Mouse (Mus musculus) erythroblast, adult 5-6 weeks (primary cell): ENCODE results near the gene Dyrk1b. TPM values are rescaled to one million over a fixed set of nuclear protein-coding genes. Genes with fewer than 3 reads are reported as not detected.
"Not testable (repeated sequence)": the region's sequence is repeated elsewhere in the genome, so short reads cannot be mapped to it uniquely, and the experiment has no call there.

ENCODE experiments used
- ATAC-seq: replicated peaks from 2 replicates; pipeline ENCODE4 v1.8.0; 2016; ENCODE audit warnings: moderate number of reproducible peaks, mild to moderate bottlenecking, moderate TSS enrichment, inconsistent platforms; ENCODE audit not compliant: poor library complexity, low FRiP score, severe bottlenecking
- total RNA-seq, 2 experiments: library from RNA; stranded (forward) in 1 of 2; stranded (reverse) in 1 of 2; fragments of 150-400 nt in 1 of 2; fragments of 200-764, 138-1000 nt in 1 of 2; gene quantifications; 2 replicates each; pipeline versions ENCODE4 v1.2.3 to v1.2.4; 2015 to 2017; ENCODE audit warnings: low replicate concordance in 2 of 2

Dyrk1b gene
- total RNA-seq, 2 experiments from 2014 or later: 4.6 to 6.6 TPM

DNA sequence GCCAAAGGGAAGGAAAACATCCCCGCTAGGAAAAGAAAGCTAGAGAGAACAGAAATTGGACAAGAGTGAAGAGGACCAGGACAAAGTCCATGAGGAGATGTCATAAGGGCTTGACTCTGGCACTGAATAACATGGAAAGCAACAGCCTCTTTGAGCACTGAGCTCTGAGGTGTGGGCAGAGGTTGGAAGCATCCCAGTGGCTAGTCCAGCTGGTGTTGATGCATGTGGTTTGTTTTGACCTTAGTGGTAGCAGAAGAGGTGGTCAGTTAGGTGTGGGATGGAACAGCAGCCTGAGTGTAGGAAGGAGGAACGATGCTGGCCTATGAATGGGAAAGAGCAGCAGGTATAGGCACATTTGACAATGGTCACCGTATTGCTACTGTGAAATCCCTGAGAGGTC, 12.2 kb downstream of the Dyrk1b start:
- ATAC-seq: no peak

DNA sequence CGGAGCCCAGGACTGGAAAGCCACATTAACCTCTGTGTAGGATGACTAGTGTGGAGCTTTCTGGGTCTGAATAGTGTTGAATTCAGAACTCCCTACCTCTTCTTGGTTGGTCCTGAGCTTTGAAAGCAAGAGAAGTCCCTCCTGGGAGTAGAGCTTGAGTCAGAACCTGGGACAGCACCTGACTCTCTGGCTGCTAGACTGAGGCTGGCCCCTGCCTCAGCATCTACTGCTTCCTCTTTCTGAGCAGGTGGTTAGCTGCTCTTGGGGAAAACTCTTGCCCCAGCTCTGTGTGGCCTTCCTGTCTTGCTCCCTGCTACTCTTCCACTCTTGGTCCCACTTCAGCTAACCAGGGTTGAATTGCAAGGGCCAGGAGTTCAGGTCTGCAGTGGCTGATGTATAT, 12.6 kb downstream of the Dyrk1b start:
- no peak for ATAC-seq

DNA sequence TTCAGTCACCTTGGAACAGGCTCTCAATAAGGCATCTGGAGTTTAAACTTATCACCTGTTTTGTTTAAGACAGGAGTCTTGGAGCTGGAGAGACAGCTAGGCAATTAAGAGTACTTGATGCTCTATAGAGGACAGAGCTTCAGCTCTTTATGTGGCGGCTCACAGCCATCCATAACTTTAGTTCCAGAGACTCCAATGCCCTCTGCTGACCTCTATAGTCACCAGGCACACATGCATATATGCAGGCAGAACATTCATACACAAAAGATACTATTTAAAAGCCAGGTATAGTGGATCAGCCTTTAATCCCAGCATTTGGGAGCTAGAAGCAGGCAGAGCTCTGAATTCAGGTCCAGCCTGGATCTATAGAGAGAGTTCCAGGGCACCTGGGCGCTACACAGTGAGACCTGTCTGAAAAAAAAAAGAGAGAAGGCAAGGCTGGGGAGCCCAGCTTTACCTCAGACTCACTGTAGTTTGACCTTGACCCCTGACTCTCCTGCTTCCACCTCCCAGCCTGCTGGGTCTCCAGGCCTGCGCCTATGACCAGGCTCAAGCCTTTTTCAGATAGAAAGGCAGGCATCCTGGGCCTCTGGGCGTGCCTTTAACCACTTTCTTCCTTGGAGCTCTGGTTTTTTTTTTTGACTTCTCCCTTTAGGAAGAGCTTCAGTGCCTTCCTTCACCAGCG, 16.3 kb downstream of the Dyrk1b start:
- ATAC-seq: no peak

DNA sequence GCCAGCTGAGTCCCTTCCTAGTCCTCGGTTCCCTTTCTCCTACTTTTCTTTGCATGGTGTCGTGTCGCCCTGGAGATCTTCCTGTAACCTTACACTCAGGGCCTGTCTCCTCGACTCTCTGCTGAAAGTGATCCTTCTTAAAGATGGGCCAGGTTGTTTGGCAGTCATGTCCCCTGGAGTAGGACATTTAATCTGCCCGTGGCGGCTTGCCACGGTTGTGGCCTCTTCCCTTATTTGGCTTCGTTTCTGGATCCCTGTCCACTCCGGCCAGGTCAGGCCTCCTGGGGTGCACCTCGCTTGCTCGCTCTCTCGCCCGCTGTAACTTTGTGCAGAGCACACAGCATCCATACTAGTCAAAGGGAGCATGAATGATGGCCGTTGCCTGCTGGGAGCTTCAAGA, 17.3 kb downstream of the Dyrk1b start:
- no peak for ATAC-seq

DNA sequence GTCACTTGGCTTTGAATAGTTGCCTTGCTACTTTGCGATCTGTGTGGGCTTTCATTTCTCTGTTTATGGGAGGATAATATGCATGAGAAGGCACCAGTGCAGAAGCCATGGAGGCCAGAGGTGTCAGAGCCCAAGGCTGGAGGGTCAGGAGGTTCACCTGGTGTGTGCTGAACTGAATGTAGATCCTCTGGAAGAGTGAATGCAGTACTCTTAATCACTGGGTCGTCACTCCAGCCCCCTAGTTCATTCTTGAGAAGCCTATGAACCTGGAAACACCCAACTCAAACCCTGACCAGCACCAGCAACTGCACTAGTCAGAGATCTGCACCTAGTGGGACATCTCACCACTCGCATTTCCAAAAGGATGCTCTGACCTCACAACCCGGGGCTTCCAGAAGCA, 19.8 kb downstream of the Dyrk1b start:
- ATAC-seq: no peak

DNA sequence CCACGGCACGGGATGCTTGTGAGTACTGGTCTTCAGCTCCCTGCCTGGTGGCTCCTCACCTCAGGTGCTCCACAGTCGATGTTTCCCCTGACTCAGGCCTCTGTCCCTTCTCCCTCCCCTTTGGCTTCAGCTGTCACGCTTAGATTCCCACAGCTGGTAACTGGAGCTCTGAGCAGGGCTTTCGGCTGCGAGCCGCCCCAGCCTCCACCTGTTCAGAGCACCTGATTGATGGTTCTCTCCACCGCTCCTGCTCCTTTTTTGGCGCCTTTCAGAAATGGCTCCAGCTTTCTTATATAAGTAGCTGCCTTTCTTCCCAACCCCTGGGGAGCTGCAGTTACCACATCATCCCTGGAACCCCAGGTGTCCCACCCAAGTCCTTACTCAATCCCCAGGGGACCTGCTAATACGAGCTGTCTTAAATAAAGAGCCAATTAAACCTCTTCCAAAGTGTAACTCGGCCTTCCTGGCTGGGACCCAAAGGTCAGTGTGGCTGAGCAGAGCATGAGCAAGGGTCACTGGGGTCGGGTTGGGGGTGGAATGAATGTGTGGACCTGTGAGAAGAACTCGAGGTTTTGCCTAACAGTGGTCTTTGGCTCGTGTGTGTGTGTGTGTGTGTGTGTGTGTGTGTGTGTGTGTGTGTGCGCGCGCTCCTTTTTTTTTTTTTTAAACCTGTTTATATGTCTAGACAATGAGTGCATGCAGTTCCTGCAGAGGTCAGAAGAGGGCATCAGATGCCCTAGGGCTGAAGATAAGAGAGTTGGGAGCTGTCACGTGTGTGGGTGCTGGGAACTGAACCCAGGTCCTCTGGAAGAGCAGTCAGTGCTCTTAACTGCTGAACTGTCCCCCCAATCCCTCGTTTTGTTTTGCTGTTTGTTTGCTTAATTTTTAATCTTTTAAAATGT, 24.2 kb downstream of the Dyrk1b start:
- no peak for ATAC-seq

DNA sequence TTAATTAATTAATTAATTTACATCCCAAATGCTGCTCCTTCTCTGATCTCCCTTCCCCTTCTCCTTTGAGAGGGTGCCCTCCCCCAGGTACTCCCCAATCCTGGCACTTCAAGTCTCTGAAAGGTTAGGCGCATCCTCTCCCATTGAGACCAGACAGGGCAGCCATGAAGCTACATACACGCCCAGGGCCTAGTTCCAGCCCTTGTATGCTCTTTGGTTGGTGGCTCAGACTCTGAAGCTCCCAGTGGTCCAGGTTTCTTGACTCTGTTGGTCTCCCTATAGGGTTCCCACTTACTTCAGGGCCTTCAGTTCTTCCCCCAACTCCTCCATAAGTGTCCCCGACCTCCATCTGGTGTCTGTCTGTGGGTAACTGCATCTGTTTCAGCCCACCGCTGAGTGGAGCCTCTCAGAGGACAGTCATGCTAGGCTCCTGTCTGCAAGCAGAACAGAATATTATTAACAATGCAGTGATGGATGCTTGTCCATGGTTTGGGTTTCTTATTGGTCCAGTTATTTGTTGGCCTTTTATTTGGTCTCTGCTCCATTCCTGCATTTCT, 26.9 kb downstream of the Dyrk1b start:
- no peak for ATAC-seq

DNA sequence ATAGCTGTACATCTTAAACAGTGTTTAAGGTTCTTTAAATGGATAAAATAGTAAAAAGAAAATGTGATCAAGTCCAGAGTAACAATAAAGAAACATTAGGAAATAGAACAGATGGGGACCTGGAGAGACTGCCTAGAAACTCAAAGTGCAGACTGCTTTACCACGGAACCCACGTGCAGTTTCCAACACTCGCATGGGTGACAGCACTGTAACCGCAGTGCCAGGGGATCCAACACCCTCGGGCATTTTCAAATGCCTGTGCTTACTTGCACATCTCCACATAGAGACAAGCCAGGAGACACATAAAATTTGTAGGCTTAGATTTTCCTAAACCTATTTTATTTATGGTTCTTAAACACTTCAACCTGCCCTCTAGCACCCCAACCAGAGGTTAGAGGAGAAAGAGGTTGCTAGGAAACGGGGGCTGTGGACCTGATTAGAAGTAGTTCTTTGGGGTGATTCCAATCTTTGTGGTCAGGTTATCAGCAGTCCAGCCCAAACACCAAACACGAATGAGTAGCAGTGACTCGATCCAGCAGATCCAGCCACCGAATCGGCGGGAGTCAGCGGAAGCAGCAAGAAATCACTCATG, 29.2 kb downstream of the Dyrk1b start:
- ATAC-seq: no peak

DNA sequence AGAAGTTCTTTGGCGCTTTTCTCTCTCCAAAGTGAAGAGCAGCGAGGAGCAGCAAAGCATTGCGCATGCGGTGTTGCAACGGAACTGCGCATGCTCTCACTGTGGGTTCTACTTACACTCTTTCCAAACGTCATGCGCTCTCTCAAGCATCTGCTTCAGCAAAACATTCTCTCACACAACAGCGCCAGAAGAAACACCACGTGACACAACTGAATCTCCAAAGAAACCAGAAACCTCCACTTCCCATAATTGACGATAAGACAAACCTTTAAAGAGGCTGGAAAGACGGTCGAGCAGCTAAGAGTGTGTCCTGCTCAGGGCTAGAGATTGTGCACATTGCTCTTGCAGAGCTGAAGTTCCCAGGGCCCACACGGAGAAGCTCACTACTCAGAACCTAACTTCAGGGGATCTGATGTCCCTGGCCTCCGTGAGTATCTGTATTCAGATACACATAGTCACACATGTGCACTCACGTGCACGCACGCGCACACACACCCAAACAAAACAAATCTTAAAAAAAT, 29.8 kb downstream of the Dyrk1b start:
- ATAC-seq: no peak

DNA sequence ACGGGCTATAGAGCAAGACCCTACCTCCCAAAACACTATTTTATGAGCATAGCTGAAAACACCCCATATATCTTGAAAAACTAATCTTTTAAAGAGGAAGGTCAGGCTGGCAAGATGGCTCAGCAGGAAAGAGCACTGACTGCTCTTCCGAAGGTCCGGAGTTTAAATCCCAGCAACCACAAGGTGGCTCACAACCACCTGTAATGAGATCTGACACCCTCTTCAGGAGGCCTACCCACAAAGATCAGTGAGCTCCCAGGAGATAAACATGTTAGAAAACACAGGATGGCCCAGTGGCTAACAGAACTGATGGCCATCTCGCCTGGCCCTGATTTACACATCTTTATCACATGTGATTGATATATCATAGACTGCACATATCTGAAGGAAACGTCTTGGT, 31.5 kb downstream of the Dyrk1b start:
- ATAC-seq: no peak

DNA sequence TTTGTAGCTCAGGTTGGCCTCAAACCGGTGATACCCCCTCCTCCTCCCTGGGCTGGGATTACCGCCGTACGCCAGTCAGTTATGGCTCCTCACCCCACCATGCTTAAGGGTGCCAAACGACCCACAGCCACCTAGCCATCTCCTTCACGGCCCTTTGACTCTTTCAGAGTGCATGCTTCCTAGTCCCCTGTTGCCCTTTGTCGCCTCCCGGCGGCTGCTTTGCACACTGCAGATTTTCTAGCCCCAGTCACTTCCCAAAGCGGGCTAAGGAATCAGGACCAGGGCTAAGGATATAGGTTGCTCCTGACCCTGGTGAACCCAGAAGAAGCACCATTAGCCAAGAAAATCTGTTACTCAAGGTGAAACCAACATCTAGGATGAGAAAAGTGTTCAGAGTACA, 34.9 kb downstream of the Dyrk1b start:
- peak; percentile 55; the same call in 1 of the 2 replicates for ATAC-seq

DNA sequence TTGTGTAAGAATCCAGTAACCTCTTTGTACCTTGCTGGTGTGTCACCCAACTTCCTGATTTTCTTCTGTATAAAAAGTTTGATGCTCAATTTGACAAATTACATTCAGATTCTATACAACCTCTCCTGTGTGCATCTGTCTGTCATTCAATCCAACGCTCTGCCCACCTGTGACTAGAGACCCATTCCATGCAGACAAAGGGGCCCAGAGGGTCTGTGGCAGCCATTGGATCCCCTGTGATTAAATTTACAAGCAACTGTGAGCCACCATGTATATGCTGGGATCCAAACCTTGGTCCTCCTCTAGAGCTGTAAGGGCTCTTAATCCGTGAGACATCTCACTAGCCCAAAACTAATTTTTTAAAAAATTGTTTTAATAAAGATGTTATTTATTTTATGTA, 36.7 kb downstream of the Dyrk1b start:
- not testable (repeated sequence) for ATAC-seq

DNA sequence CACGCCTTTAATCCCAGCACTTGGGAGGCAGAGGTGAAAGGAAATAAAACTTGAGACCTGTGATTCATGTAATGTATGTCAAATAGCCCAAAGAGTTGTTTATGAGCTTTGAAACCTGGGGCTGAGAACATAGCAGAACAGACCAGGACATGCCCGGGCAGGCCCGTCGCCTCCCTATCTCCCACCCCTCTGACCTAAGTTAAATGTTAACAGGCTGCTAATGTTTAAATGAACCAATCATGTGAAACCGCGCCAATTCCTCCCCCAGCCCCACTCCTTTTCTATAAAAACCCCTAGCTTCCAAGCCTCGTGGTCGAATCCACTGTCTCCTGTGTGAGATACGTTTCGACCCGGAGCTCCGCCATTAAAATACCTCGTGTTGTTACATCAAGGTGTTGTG, 38.5 kb downstream of the Dyrk1b start:
- not testable (repeated sequence) for ATAC-seq

DNA sequence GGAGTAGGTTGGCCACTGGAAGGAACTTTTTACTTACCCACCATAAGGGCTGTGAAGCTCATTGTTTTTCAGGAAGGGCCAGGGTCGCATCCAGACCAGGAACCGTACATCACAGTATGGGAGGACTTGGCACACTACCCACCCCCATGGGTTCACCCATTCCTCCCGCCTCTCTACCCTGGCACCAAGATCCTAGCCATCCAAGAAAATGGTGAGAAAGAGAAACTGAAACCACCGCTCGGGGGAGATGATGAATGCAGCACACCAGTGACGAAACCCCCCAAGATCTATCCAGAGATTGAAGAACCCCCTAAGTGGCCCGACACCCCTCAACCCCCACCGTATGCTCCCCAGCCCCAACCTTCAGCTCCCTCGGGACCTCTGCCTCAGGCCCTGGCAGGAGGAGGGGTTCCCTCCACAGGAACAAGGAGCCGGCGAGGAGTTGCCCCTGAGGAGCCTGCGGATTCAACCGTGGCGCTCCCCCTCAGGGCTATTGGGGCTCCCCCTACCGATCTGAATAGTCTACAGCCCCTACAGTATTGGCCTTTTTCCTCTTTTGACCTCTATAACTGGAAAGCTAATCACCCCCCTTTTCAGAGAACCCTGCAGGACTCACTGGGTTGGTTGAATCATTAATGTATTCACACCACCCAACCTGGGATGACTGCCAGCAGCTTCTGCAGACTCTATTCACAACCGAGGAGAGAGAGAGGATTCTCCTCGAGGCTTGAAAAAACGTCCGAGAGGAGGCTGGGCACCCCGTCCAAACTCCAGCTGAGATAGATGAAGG, 39.9 kb downstream of the Dyrk1b start:
- ATAC-seq: not testable (repeated sequence)

DNA sequence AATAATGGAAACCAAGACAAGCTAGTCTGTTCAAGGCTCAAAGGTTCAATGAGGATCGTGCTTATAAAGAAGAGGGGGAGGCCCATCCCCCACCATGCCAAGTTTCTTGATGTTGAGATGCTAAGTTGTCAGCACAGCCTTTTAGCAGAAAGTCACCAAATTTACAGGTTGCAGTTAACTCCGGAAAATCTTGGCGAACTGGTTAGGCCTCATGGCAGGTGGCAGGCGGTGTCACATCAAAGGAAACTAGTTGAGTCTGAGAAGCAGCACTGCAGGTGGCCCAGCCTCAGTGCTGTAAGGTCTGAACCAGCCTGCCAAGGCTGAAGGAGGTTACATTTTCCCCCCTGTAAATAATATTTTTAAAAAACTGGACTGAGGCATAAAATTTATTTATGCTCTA, 47.6 kb downstream of the Dyrk1b start:
- not testable (repeated sequence) for ATAC-seq

DNA sequence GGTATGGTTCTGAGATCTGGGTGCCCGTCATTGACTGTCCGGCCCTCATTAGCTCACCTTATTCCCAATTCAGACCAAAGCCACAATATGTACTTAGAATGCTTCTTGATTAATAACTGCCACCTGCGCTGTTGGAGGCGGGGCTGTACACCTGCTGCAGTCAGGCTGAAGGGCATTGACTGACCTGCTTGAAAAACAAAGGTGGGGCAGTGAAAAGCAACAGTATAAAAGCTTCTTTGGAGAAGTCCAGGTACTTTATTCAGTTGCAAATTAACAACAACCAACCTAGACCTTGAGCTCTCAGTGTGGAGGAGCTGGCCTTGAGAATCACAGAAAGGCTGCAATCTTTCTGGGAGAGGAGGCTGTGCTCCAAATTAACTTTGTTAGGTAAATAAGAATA, 48.2 kb downstream of the Dyrk1b start:
- not testable (repeated sequence) for ATAC-seq
